Mouse (Mus musculus) kidney, embryonic 16.5 days (tissue): ENCODE results near the gene Snd1. TPM values are rescaled to one million over a fixed set of nuclear protein-coding genes. Genes with fewer than 3 reads are reported as not detected.
A peak's percentile ranks its signal among the peaks of the same experiment; 100 is the strongest.

Experiments used
- ATAC-seq: fragments of 200-750 bp; cut with Nextera tagmentation; 2 replicates; pipeline ENCODE4 v1.8.0; 2017; ENCODE audit warnings: moderate TSS enrichment; ENCODE audit not compliant: low FRiP score, low TSS enrichment
- H3K27ac ChIP-seq: fragments of 300-500 bp; sonication (generic); 2 replicates; pipeline ENCODE4 v1.5.1; 2014; ENCODE audit warnings: low read length
- H3K27me3 ChIP-seq: fragments of 300-500 bp; sonication (generic); 2 replicates; pipeline ENCODE4 v1.6.1; 2014; ENCODE audit warnings: low read length, control low read depth, mixed read lengths; ENCODE audit not compliant: insufficient read depth
- H3K36me3 ChIP-seq: fragments of 300-500 bp; sonication (generic); 2 replicates; pipeline ENCODE4 v1.6.1; 2014; ENCODE audit warnings: low read length, control low read depth, mixed read lengths; ENCODE audit not compliant: insufficient read depth
- H3K4me1 ChIP-seq: fragments of 300-500 bp; sonication (generic); 2 replicates; pipeline ENCODE4 v1.6.1; 2014; ENCODE audit warnings: low read length, control low read depth, mixed read lengths; ENCODE audit not compliant: insufficient read depth
- H3K4me2 ChIP-seq: fragments of 300-500 bp; sonication (generic); replicated peaks from 2 replicates; pipeline ENCODE4 v1.6.1; 2014; ENCODE audit warnings: low read depth, low read length
- H3K4me3 ChIP-seq: fragments of 300-500 bp; sonication (generic); 2 replicates; pipeline ENCODE4 v1.5.1; 2014; ENCODE audit warnings: mild to moderate bottlenecking, low read length
- H3K9ac ChIP-seq: fragments of 300-500 bp; sonication (generic); replicated peaks from 2 replicates; pipeline ENCODE4 v1.6.1; 2014; ENCODE audit warnings: low read length
- H3K9me3 ChIP-seq: fragments of 300-500 bp; sonication (generic); 2 replicates; pipeline ENCODE4 v1.6.1; 2016; ENCODE audit warnings: low read length, control low read depth
- WGBS: fragments of 180-500 bp; shearing (Covaris S2); extraction: QIAGEN DNeasy Blood & Tissue Kit; methylation state at CpG from one replicate; pipeline ENCODE4 v1.1.7; 2014; 5-methylcytosine and 5-hydroxymethylcytosine counted together
- polyA plus RNA-seq: library from polyadenylated mRNA; unstranded; fragments of >200 nt; fragmentation: Nextera tagmentation; extraction: Ambion mirVana; gene quantifications from 2 replicates; pipeline ENCODE4 v1.2.1, GENCODE M21; 2015

Gene Snd1
- polyA plus RNA-seq, 1 experiment from 2014 or later: 136 TPM

DNA sequence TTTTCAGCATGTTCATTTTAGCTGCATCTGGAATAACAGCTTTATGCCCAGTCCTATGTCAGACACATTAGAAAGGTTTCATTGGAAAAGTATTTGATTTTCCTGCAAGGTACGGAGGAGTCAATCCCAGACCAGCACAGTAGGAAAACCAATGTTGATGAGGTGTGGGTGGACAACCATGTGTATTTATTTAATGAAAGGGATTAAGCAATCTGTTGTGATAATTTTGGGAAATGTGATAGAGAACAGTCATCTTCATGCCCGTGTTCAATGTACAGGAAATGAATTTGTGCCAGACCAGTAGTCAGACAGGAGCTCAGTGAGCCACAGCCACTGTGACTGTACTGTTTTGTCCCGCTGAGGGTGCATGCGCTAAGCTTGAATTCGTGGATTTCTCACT lies 212.8 kb downstream of the Snd1 start:
- H3K9ac ChIP-seq: no peak overlapping the region
- no peak overlapping the region for H3K4me3 ChIP-seq
- no peak overlapping the region for H3K4me2 ChIP-seq
- H3K27me3 ChIP-seq: no peaks in the 10 kb centered on the region
- no peaks in the 10 kb centered on the region for H3K9me3 ChIP-seq
- H3K36me3 ChIP-seq: no peaks in the 10 kb centered on the region
- H3K4me1 ChIP-seq: no peaks in the 10 kb centered on the region
- 70% methylated on average over 5 of the region's 5 CpGs for WGBS
- ATAC-seq: no peak
- H3K27ac ChIP-seq: no peak overlapping the region

DNA sequence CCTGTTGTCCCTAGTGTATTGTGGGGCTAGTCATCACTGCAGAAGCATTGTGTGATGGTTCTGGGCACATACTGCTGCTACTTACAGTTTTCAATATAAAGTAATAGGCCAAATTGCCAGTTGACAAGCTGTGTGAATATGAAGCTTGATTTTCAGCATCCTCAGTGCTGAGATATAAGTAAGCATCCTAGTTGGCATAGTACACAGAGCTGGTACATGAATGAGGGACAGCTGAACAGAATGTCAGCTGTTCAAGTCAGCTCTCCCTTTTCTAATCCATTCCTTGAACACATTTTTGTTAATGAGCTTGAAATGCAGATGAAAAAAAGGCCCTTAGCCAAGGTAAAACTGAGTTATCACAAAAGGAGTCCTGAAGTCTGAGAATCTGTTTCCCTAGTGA lies 217.7 kb downstream of the Snd1 start:
- no peak overlapping the region for H3K4me2 ChIP-seq
- no peak for ATAC-seq
- no peak overlapping the region for H3K4me3 ChIP-seq
- no peaks in the 10 kb centered on the region for H3K9me3 ChIP-seq
- H3K27ac ChIP-seq: no peak overlapping the region
- no peaks in the 10 kb centered on the region for H3K4me1 ChIP-seq
- H3K27me3 ChIP-seq: no peaks in the 10 kb centered on the region
- H3K9ac ChIP-seq: no peak overlapping the region
- no peaks in the 10 kb centered on the region for H3K36me3 ChIP-seq

DNA sequence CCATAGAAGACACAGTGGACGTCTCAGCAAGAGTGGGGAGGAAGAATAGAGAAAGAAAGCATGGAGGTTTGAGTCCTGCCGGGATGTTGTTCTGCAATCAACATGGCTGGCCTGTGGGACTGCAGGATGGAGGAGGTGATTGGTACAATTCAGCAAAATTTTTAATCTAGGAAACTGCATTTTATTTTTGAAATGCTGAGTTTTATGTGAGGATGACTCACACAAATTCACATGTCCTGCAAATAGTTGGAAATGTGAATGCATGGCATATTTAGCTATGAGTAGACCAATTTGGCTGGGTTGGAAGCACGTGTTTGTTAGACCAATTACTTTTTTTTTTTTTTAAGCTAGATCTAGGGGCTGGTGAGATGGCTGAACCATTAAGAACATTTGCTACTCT lies 222.3 kb downstream of the Snd1 start:
- H3K9me3 ChIP-seq: no peaks in the 10 kb centered on the region
- H3K27ac ChIP-seq: no peak overlapping the region
- no peak for ATAC-seq
- 83% methylated on average over 3 of the region's 3 CpGs for WGBS
- no peak overlapping the region for H3K4me3 ChIP-seq
- no peak overlapping the region for H3K9ac ChIP-seq
- no peak overlapping the region for H3K4me2 ChIP-seq
- H3K27me3 ChIP-seq: no peaks in the 10 kb centered on the region
- peaks cover 5% of the 10 kb centered on the region; the same call in 1 of the 2 replicates for H3K4me1 ChIP-seq
- 0 out of 2 replicates have a peak, but pooled peaks cover 6% of the 10 kb centered on the region for H3K36me3 ChIP-seq

DNA sequence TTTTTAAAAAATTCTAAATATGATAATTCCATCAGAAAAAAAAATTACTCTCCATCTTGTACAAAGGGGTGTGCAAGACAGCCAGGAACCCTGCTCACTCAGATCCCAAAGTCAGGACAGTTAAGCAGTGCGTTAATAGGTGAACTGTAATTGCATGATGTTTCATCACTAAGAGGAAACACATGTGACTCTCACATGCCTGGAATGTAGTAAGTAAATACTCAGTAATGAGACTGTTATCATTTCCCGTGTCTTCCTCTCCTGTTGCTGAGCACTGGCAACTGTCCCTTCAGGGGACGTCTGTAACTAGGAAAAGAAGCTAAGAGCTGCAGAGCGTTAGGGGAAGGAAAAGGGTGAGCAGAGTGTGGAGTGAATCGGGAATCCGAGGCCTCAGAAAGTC lies 229.7 kb downstream of the Snd1 start:
- peaks cover 15% of the 10 kb centered on the region for H3K36me3 ChIP-seq
- H3K9ac ChIP-seq: no peak overlapping the region
- H3K4me3 ChIP-seq: no peak overlapping the region
- H3K4me1 ChIP-seq: peaks cover 13% of the 10 kb centered on the region; the same call in 1 of the 2 replicates
- 56% methylated on average over 6 of the region's 6 CpGs for WGBS
- no peak for ATAC-seq
- no peaks in the 10 kb centered on the region for H3K27me3 ChIP-seq
- no peak overlapping the region for H3K4me2 ChIP-seq
- no peaks in the 10 kb centered on the region for H3K9me3 ChIP-seq
- no peak overlapping the region for H3K27ac ChIP-seq

DNA sequence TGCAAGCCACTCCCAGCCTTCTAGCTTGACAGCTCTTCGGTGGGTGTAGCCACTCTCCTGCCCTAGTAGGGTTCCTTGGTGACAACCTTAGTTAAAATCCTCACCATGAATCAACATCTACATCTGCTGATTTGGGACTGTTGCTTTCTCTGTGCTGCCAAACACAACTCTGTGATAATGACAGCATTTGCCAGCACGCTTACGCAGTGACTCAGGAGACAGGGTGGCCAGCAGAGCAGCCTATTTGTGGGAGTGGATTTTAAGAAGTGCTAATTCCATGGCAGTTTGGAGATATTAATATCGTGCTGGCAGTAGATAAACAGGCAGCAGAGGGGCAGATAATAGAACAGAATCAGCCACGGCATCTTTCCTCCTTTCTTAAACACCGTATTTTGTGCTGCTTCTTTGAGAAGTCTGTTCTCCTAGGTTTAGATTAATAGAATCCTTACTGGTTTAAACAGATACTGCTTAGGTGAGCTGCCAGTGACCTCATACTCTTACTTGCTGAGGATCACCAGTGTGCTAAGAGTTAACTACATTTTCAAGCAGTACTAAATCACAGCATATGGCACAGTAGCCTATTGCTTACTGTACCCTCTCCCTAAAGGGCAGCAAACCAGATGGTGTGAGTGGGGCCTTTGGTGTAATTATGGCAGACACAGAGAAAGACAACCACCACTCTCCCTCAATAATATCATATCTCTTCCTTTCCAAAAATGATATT lies 230.6 kb downstream of the Snd1 start:
- 77% methylated on average over 6 of the region's 6 CpGs for WGBS
- Histone ChIP-seq H3K9me3 (no peaks in the 10 kb centered on the region), H3K27ac (no peak overlapping the region), H3K9ac (no peak overlapping the region), H3K4me2 (no peak overlapping the region), H3K4me1 (peaks cover 13% of the 10 kb centered on the region; the same call in 1 of the 2 replicates), H3K4me3 (no peak overlapping the region), H3K36me3 (peaks cover 15% of the 10 kb centered on the region), H3K27me3 (no peaks in the 10 kb centered on the region)
- ATAC-seq: no peak

DNA sequence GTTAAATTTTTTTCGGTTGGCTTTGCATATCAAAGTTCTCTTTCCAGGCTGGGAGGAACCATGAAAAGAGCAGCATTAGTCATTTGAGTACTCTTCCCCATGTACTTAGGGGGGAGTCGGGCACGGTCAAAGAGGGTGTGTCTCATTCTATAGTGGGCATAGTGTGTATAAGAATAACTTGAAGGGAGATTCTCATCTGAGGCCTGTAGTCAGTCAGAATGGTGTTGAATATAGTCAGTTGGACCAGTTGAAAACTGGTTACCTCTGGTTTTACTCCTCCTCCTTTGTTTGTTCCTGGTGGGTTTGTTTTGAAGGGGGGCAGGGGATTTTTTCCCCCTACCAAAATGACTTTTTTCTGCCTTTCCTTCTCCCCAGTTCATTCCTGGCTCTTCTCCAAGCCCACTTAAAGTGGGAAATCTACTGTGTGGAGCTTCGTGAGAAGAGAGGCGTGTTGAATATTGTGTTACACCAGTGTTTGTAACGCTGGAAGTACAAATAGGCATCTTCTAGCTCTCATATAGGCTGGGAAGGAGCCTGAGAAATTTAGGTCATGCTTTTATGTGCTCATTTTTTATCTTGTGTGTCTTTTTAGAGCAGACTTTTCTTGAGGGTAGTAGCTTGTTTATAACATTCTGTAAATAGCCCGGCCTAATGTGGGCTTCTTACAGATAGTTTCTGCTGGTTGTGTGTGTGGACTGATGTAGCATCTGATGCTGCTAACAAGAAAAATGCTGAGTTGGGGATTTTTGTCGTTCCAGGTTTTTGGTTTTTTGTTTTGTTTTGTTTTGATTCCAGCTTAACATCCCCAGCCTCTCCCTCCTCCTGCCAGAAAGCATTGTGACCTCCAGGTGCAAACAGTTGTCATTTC lies 231.4 kb downstream of the Snd1 start:
- no peak for ATAC-seq
- H3K36me3 ChIP-seq: peaks cover 9% of the 10 kb centered on the region
- H3K27me3 ChIP-seq: no peaks in the 10 kb centered on the region
- H3K4me2 ChIP-seq: no peak overlapping the region
- peak overlapping the region; percentile 35; the same call in 1 of the 2 replicates for H3K27ac ChIP-seq
- no peak overlapping the region for H3K9ac ChIP-seq
- 61% methylated on average over 8 of the region's 8 CpGs for WGBS
- no peak overlapping the region for H3K4me3 ChIP-seq
- H3K9me3 ChIP-seq: no peaks in the 10 kb centered on the region
- peaks cover 13% of the 10 kb centered on the region; the same call in 1 of the 2 replicates for H3K4me1 ChIP-seq

DNA sequence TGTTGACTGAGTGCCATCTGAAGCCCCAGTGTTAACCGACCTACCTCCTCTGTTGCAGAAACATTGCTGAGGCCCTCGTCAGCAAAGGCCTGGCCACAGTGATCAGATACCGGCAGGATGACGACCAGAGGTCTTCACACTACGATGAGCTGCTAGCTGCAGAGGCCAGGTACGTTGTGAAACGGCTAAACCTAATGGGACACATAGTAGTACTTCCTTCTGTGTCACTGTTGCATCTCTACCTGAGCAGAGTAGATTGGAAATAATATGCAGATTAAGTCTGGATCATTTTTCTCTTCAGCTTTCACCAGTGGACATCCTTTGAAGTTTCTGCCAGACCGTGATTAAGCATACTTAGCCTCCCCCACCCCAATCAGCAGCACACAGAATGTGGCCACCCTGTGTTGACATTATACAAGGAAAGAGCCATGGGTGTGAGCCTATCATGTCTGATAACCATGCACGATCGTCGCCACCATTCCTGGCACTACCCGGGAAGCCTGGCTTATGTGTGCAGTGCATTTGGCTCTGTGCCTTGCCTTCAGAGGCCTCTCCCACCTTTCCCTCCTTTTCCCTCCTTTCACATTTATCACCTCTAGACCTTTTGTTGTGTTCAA lies 232.1 kb downstream of the Snd1 start:
- Histone ChIP-seq H3K36me3 (peaks cover 9% of the 10 kb centered on the region), H3K4me1 (peaks cover 13% of the 10 kb centered on the region; the same call in 1 of the 2 replicates), H3K27me3 (no peaks in the 10 kb centered on the region), H3K9me3 (no peaks in the 10 kb centered on the region), H3K4me3 (no peak overlapping the region), H3K4me2 (no peak overlapping the region), H3K27ac (no peak overlapping the region), H3K9ac (no peak overlapping the region)
- peak; percentile 54; the same call in 1 of the 2 replicates for ATAC-seq
- WGBS: 62% methylated on average over 12 of the region's 12 CpGs

DNA sequence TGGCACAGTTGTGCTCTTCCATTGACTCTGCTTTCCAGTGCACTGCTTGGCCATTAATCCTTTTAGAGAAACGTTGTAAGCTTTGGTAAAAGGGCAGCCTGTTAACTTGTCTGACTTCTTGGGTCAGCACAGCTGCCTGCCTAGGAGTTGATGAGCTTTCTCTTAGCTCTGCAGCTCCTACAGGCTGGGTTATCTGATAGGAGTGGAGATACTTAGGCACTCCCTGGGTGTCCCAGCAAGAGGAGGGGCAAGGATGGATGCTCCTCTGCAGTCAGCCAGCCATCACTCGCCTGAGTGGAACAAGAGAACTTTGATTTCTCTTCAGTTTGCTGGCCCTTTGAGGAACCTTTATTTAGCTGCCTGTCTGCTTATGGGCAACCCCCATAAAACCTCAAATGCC lies 235.1 kb downstream of the Snd1 start:
- no peak overlapping the region for H3K27ac ChIP-seq
- H3K4me3 ChIP-seq: no peak overlapping the region
- ATAC-seq: peak; percentile 71; the same call in 1 of the 2 replicates
- no peak overlapping the region for H3K9ac ChIP-seq
- peaks cover 12% of the 10 kb centered on the region for H3K36me3 ChIP-seq
- 21% methylated on average over 2 of the region's 2 CpGs for WGBS
- peaks cover 13% of the 10 kb centered on the region; the same call in 1 of the 2 replicates for H3K4me1 ChIP-seq
- no peaks in the 10 kb centered on the region for H3K9me3 ChIP-seq
- no peaks in the 10 kb centered on the region for H3K27me3 ChIP-seq
- H3K4me2 ChIP-seq: no peak overlapping the region

DNA sequence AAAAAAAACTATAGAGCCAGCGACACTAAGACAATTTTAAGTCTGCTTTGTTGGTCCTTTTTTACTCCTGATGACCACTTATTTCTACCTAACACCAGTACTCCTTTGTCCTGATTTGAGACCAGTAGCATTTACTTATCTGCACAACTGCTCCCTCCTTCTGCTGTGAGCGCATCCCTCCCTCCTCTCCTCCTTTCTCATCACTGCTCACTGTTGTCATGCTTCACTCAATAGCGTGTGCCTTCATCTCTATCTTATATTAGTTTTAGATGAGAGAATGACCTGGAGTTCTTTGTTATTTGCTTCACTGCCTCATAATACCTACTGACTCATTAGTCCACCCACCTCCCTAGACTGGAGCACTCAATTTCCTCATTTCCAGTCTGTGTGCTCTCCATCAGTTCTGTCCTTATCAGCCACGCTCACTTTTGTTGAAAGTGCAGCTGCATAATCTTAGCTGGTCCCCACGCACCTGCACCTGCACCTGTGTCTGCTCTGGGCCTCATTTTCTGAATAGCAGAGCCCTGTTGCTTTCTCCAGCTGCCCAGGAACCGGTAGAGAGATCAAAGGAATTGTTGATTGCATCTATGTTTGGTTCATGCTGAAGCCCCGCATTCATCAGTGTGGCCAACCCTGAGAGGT lies 242.4 kb downstream of the Snd1 start:
- H3K9me3 ChIP-seq: no peaks in the 10 kb centered on the region
- no peak overlapping the region for H3K4me3 ChIP-seq
- WGBS: 53% methylated on average over 7 of the region's 7 CpGs
- no peaks in the 10 kb centered on the region for H3K27me3 ChIP-seq
- no peak overlapping the region for H3K4me2 ChIP-seq
- no peaks in the 10 kb centered on the region for H3K4me1 ChIP-seq
- H3K36me3 ChIP-seq: peaks cover 3% of the 10 kb centered on the region; the same call in 1 of the 2 replicates
- H3K9ac ChIP-seq: no peak overlapping the region
- no peak overlapping the region for H3K27ac ChIP-seq
- peak; percentile 73 for ATAC-seq
